Mouse (Mus musculus) liver, embryonic 12.5 days (tissue): Measurements from ENCODE around the gene Siva1. TPM values are rescaled to one million over a fixed set of nuclear protein-coding genes. Genes with fewer than 3 reads are reported as not detected.

Source experiments
- ATAC-seq: fragments of 200-750 bp; cut with Nextera tagmentation; 2 replicates; pipeline ENCODE4 v1.8.0; 2017; ENCODE audit warnings: moderate number of reproducible peaks, mild to moderate bottlenecking, moderate library complexity
- H3K27ac ChIP-seq: fragments of 300-500 bp; sonication (generic); 2 replicates; pipeline ENCODE4 v1.5.1; 2016; ENCODE audit warnings: mild to moderate bottlenecking
- H3K27me3 ChIP-seq: fragments of 300-500 bp; sonication (generic); replicated peaks from 2 replicates; pipeline ENCODE4 v1.6.1; 2016; ENCODE audit warnings: mild to moderate bottlenecking, moderate library complexity
- H3K36me3 ChIP-seq: fragments of 300-500 bp; sonication (generic); 2 replicates; pipeline ENCODE4 v1.6.1; 2016; ENCODE audit warnings: mild to moderate bottlenecking, moderate library complexity
- H3K4me1 ChIP-seq: fragments of 300-500 bp; sonication (generic); 2 replicates; pipeline ENCODE4 v1.6.1; 2016
- H3K4me2 ChIP-seq: fragments of 300-500 bp; sonication (generic); 2 replicates; pipeline ENCODE4 v1.6.1; 2016; ENCODE audit warnings: mild to moderate bottlenecking, moderate library complexity
- H3K4me3 ChIP-seq: fragments of 300-500 bp; sonication (generic); 2 replicates; pipeline ENCODE4 v1.5.1; 2016; ENCODE audit warnings: mild to moderate bottlenecking, moderate library complexity
- H3K9ac ChIP-seq: fragments of 300-500 bp; sonication (generic); 2 replicates; pipeline ENCODE4 v1.6.1; 2016; ENCODE audit warnings: mild to moderate bottlenecking, moderate library complexity
- H3K9me3 ChIP-seq: fragments of 300-500 bp; sonication (generic); replicated peaks from 2 replicates; pipeline ENCODE4 v1.6.1; 2016; ENCODE audit warnings: mild to moderate bottlenecking, moderate library complexity
- WGBS: fragments of 180-500 bp; shearing (Covaris S2); methylation state at CpG from one replicate; pipeline ENCODE4 v1.1.7; 2016; ENCODE audit not compliant: insufficient replicate concordance; 5-methylcytosine and 5-hydroxymethylcytosine counted together
- polyA plus RNA-seq: library from polyadenylated mRNA; unstranded; fragments of >200 nt; fragmentation: Nextera tagmentation; extraction: Ambion mirVana; gene quantifications from 2 replicates; pipeline ENCODE4 v1.2.1, GENCODE M21; 2016

The Siva1 gene
- polyA plus RNA-seq, 1 experiment from 2014 or later = 137 TPM

GRCm38 (mm10) chr12:112663716-112664115 lies 19.2 kb downstream of the Siva1 start:
- no peaks in the 10 kb centered on the region for H3K9me3 ChIP-seq
- peaks cover 51% of the 10 kb centered on the region for H3K4me1 ChIP-seq
- 95% methylated on average over 11 of the region's 12 CpGs for WGBS
- H3K27me3 ChIP-seq = no peaks in the 10 kb centered on the region
- peaks cover 100% of the 10 kb centered on the region for H3K36me3 ChIP-seq
- H3K4me2 ChIP-seq = no peak overlapping the region
- H3K9ac ChIP-seq = no peak overlapping the region
- no peak overlapping the region for H3K4me3 ChIP-seq
- no peak for ATAC-seq
- no peak overlapping the region for H3K27ac ChIP-seq

DNA sequence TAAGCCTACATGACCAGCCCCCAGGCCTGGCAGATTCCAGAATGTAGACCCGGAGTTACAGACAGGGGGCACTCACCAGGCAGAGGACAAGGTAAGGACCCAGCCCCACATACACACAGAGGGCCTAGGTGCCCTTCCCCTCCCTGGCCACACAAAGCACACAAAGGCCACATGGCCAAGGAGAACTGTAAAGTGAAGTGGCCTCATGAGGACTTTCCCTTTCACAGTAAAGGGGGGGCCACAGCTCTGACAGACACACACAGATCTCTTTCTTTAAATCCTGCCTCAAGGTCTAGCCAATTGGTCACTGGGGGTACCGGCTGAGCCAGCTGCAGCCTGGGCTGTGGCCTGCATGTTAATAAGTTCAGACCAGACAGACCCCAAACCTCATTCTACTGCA lies 19.6 kb downstream of the Siva1 start:
- Histone ChIP-seq H3K4me3 (no peak overlapping the region), H3K9ac (no peak overlapping the region), H3K36me3 (peaks cover 100% of the 10 kb centered on the region), H3K27me3 (no peaks in the 10 kb centered on the region), H3K4me1 (peaks cover 51% of the 10 kb centered on the region), H3K27ac (no peak overlapping the region), H3K9me3 (no peaks in the 10 kb centered on the region), H3K4me2 (no peak overlapping the region)
- ATAC-seq = no peak
- WGBS = 79% methylated on average over 2 of the region's 2 CpGs

DNA sequence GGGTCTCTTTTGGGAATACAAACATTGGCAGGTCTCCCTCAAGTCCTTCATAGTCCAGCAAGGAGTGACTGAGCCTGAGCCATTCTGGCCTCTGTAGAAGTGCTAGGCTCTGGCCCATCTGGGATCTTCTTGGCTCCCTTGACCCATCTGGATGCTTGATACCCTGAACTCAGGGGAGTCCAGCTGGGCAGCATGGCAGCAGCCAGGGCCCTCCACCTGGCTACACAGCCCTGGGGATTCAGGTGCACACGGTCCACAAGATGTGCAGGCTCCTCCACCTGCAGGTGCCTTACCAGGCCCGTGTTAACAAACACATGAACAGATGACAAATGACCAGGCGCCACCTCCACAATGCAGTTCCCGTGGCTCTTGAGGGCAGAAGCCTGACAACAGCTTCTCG lies 20.2 kb downstream of the Siva1 start:
- WGBS = 76% methylated on average over 5 of the region's 5 CpGs
- peaks cover 55% of the 10 kb centered on the region for H3K4me1 ChIP-seq
- no peak overlapping the region for H3K27ac ChIP-seq

GRCm38 (mm10) chr12:112665445-112665844 lies 21.0 kb downstream of the Siva1 start:
- Histone ChIP-seq H3K36me3 (peaks cover 100% of the 10 kb centered on the region), H3K27ac (no peak overlapping the region), H3K4me1 (peaks cover 57% of the 10 kb centered on the region), H3K4me3 (no peak overlapping the region), H3K4me2 (no peak overlapping the region), H3K9me3 (no peaks in the 10 kb centered on the region), H3K9ac (no peak overlapping the region), H3K27me3 (no peaks in the 10 kb centered on the region)
- no peak for ATAC-seq
- WGBS = 76% methylated on average over 18 of the region's 18 CpGs

More for the DNA sequence above, 20.2 kb downstream of the Siva1 start:
- H3K27me3 ChIP-seq = no peaks in the 10 kb centered on the region
- H3K36me3 ChIP-seq = peaks cover 100% of the 10 kb centered on the region
- H3K9ac ChIP-seq = no peak overlapping the region
- no peak for ATAC-seq
- H3K4me3 ChIP-seq = no peak overlapping the region
- no peak overlapping the region for H3K4me2 ChIP-seq
- no peaks in the 10 kb centered on the region for H3K9me3 ChIP-seq

DNA sequence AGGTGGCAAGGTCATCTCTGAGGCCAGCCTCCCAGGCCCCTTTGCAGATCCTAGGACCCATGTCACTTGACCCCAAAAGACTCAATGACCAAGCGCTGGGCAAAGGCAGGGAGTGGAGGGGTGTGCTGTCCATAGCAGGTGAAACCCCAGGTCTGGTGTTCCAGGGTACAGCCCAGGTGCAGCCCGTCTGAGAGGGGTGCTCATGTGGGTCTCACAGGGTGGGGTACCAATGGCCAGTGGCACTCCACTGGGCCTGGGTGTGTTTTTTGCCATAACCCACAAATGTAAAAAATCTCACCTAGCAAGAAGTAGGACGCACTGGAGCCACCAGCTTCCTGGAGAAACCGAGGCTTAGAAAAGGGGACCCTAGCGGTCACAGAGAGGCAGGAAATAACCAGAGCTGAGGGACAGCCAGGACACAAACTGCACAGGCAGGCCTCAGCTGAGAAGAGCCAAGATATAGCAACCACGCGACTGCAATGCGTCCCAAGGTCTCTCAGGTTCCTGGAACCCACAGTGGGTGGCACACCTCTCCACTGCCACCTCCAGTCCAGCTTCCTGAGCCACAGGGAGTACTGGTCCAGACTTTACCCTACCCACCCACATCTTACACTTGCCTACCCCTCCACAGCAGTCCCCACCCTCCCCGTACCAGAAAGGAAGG lies 21.5 kb downstream of the Siva1 start:
- Histone ChIP-seq H3K4me2 (no peak overlapping the region), H3K9me3 (no peaks in the 10 kb centered on the region), H3K9ac (no peak overlapping the region), H3K36me3 (peaks cover 100% of the 10 kb centered on the region), H3K27me3 (no peaks in the 10 kb centered on the region), H3K4me1 (peaks cover 57% of the 10 kb centered on the region), H3K4me3 (no peak overlapping the region), H3K27ac (0 out of 2 replicates have a peak overlapping the region, but pooled peaks have one; percentile 30)
- 85% methylated on average over 9 of the region's 9 CpGs for WGBS
- no peak for ATAC-seq

DNA sequence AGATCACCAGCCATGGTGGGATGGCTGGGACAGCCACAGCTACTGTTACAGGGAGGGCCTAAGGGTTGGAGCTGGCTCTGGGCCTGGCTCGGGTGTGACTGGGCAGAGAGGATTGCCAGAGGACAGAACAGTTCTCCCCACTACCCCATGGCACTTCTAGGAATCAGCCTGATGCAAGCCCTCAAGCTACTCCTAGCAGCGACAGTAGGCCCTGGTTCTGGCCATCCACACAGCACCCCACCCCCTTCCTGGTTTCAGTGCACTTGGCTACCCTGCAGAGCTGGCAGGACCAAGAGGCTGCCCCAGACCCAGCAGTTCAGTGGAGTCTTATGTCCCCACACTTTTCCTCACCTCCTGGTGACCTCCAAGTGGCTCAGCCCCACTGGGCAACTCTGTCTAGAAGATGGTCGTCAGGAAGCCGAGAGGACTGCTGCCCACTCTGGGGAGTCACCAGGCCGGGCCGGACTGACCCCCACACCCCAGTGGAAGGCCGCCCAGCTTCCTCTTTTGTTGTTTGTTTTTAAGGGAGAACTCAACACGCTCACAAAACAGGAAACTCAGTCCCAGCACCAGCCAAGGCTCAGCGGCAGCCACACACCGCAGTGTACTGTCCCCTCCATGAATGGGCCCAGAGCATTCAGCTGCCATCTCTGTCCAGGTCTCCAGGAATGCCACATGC lies 23.3 kb downstream of the Siva1 start:
- Histone ChIP-seq H3K4me1 (peaks cover 64% of the 10 kb centered on the region), H3K36me3 (peaks cover 91% of the 10 kb centered on the region), H3K27me3 (no peaks in the 10 kb centered on the region), H3K9me3 (no peaks in the 10 kb centered on the region), H3K27ac (peak overlapping the region; percentile 20; the same call in 1 of the 2 replicates), H3K4me2 (no peak overlapping the region), H3K4me3 (no peak overlapping the region), H3K9ac (no peak overlapping the region)
- 65% methylated on average over 10 of the region's 10 CpGs for WGBS
- no peak for ATAC-seq

GRCm38 (mm10) chr12:112670718-112671393 lies 26.4 kb downstream of the Siva1 start:
- Histone ChIP-seq H3K27ac (no peak overlapping the region), H3K9me3 (no peaks in the 10 kb centered on the region), H3K27me3 (peaks cover under 1% of the 10 kb centered on the region; the same call in 1 of the 2 replicates), H3K36me3 (peaks cover 60% of the 10 kb centered on the region), H3K4me3 (no peak overlapping the region; the same call in 1 of the 2 replicates), H3K4me2 (peak overlapping the region; percentile 98; the same call in 1 of the 2 replicates), H3K9ac (peak overlapping the region; percentile 17), H3K4me1 (peaks cover 76% of the 10 kb centered on the region)
- 52% methylated on average over 9 of the region's 9 CpGs for WGBS
- no peak for ATAC-seq

DNA sequence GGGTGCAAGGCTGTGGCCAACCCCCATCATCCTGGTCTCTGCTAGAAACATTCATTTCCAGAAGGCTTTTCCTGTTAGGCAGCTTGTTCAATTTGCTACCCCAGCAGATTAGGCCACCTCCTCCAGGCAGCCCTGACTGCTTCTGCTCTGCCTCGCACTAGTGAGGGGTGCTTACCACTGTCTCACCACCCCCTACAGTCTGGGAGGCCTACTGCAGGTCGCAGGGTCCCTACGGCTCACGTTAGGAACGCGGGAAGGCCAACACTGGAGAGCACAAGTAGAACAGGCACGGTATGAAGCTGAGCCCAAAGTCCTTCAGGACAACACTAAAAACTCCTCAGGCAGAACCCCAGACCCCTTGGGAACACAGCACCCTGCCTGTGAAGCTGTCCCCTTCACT lies 27.4 kb downstream of the Siva1 start:
- Histone ChIP-seq H3K27ac (no peak overlapping the region), H3K4me3 (no peak overlapping the region), H3K4me1 (peaks cover 66% of the 10 kb centered on the region), H3K9ac (no peak overlapping the region), H3K27me3 (peaks cover 11% of the 10 kb centered on the region), H3K9me3 (no peaks in the 10 kb centered on the region), H3K36me3 (peaks cover 50% of the 10 kb centered on the region), H3K4me2 (peak overlapping the region; percentile 98)
- no peak for ATAC-seq
- WGBS = 76% methylated on average over 7 of the region's 7 CpGs

DNA sequence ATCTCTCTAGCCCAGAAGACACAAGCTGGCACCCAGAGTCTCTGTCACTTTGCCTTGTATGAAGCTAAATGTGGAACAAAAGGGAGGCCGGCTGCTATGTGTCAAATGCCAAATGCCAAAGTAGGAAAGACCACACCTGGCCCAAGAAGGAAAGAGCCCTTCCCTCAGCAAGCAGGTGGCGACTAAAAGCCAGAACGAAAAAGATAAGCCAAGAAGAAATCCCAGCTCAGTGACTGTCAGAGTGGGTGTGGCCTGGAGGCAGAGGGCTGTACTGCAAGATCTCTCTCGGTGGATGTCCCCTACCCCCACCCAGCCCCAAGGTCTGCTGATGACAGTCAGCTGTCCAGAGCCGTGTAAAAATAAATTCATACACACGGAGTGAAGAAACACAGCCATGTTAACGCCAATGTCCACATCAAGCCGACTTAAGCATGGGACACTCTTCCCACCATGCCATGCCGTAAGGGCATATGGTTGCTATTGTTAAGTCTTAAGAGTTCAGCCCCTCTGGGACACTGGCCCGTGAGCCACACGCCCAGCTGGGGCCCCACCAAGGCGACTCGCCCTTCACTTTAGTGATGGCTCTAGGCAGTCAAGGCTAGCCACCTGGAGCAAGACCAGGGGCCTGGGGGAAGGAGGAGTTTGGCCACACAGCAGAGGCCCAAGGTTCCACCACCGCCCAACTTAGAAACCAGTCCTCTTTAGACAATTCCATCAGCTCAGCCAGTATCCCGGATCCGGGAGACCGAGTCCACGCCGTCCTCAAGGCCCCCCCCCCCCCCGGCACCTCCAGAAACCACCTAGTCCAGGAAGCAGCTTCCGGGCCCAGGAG lies 28.5 kb downstream of the Siva1 start:
- H3K4me1 ChIP-seq = peaks cover 63% of the 10 kb centered on the region
- ATAC-seq = peak; percentile 20; the same call in 1 of the 2 replicates

DNA sequence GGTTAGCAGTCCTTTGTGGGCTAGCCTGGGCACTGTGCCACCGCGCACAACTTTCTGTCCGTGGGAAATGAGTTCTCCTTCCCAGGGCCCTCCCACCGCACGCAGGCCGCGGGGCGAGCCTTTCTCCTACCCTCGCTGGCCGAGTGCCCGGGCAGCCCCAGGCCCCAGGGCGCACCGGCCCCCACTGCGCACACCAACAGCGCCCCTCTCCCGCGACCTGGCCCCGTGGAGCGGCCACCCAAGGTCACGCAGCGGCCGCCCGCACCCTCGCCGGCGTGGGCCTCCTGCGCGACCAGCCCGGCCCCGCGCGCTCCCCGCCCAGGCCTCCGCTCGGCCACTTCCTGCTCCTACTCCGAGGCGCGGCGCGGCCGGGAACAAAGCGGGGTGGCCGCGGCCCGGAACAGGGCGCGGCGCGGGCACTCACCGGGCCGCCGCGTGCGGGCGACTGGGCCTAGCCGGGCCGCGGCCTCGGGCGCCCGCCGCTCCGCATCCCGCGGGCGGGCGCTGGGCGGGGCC lies 29.2 kb downstream of the Siva1 start:
- ATAC-seq = peak; percentile 11; the same call in 1 of the 2 replicates
- Histone ChIP-seq H3K4me2 (peak overlapping the region; percentile 98), H3K27me3 (peaks cover 28% of the 10 kb centered on the region), H3K4me1 (peaks cover 65% of the 10 kb centered on the region), H3K9ac (peak overlapping the region; percentile 94), H3K9me3 (no peaks in the 10 kb centered on the region), H3K4me3 (peak overlapping the region; percentile 90), H3K27ac (peak overlapping the region; percentile 87), H3K36me3 (peaks cover 32% of the 10 kb centered on the region)
- WGBS = under 1% methylated on average over 55 of the region's 68 CpGs

More for the DNA sequence above, 28.5 kb downstream of the Siva1 start:
- H3K4me3 ChIP-seq = peak overlapping the region; percentile 90
- H3K27me3 ChIP-seq = peaks cover 21% of the 10 kb centered on the region
- 6% methylated on average over 21 of the region's 21 CpGs for WGBS
- H3K27ac ChIP-seq = peak overlapping the region; percentile 87
- H3K9me3 ChIP-seq = no peaks in the 10 kb centered on the region
- peak overlapping the region; percentile 98 for H3K4me2 ChIP-seq
- H3K36me3 ChIP-seq = peaks cover 39% of the 10 kb centered on the region
- H3K9ac ChIP-seq = peak overlapping the region; percentile 94
